Mouse (Mus musculus) T-helper 2 cell (primary cell): ENCODE results near the gene Nipbl.
"Not testable (repeated sequence)": the region's sequence is repeated elsewhere in the genome, so short reads cannot be mapped to it uniquely, and the experiment has no call there.

Experiments used
- in situ Hi-C: fragments of 300-600 bp; cut with MboI, MseI; formaldehyde crosslinking; loops from one replicate; pipeline ENCODE4 v1.15.1; 2025; ENCODE audit warnings: high pct_unique_total_duplicates

Nipbl gene

GRCm38 (mm10) chr15:8302944-8303343 lies 141.3 kb downstream of the Nipbl start:
- in situ Hi-C loops = loop anchor here (10.0 kb wide), 1 partner anchor 178 kb away; no protein-coding TSS in a partner anchor

- in situ Hi-C loops = no loop called here
Measured at GRCm38 (mm10) chr15:8294150-8294549, 150.1 kb downstream of the Nipbl start.

GRCm38 (mm10) chr15:8291251-8291650 lies 153.0 kb downstream of the Nipbl start:
- in situ Hi-C loops = no loop called here

DNA sequence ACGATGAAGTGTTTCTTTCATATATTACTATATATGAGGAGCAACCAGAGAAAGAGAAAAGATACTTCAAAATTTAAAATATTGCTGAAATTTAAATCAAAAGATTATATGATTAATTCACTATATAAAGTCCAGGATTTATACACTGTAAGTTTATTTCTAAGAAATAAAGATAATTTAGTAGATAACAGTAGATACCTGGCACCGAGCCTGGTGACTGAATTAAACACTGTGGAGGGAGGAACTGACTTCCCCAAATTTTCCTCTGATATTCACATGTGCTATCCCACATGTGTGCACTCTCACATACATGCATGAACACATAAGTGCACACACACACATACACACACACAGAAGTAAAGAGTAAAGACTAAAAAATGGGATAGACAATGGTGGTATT lies 162.1 kb downstream of the Nipbl start:
- in situ Hi-C loops = no loop called here

- in situ Hi-C loops = no loop called here
Measured at GRCm38 (mm10) chr15:8281701-8282100, 162.6 kb downstream of the Nipbl start.

DNA sequence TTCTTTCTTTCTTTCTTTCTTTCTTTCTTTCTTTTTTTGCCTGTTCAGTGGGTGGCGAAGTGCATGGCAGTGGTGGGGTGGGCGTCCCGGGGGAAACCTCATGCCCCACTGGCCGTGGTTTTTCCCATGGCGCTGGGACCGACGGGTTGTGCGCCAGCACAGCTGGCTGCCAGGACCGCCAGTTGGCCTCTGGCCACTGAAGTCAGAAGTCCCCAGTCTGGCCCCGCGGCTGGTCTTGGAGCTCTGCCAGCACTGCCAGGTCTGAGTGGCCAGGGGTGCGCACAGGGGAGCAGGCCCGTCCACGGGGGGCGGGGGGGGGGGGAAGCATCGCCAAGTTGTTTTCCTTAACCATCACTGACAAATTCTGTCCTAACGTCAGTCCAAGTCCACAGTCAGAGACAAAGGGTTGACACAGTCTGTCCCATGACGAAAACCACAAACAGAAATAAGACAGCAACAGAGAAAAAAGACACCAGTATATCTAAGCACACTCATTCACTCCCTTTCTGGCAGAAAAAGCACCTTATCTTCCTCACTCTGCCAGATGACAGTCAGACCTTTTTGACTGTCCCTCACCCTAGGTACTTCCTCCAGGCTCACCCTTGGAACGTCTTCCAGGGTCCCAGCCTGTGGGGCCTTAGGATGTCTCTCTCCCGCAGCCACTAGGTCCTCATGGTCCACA lies 164.2 kb downstream of the Nipbl start:
- in situ Hi-C loops = no loop called here

DNA sequence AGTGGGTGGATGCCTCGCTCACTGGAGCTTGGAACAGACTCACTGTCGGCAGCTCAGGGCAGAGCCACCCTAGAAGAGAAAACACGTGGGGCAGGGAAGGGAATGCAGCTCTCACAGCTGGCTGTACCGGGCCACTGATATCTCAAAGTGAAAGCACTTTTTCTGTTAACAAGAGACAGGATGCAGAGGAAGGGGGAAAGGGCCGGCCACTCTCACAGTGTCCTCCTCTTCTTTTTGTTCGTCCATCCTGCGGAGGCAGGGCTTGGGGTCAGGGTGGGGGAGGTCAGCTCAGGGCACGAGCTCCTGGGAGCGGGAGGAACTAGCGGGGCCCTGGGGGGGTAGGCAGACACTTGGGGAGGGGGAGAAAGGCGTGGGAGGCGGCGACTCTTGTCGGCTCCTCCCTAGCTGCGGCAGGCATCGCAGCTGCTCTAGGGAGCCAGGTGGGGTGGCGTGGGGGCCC lies 164.9 kb downstream of the Nipbl start:
- in situ Hi-C loops = no loop called here

GRCm38 (mm10) chr15:8277916-8278315 lies 166.3 kb downstream of the Nipbl start:
- in situ Hi-C loops = not testable (repeated sequence)

GRCm38 (mm10) chr15:8271952-8272351 lies 172.3 kb downstream of the Nipbl start:
- in situ Hi-C loops = no loop called here

DNA sequence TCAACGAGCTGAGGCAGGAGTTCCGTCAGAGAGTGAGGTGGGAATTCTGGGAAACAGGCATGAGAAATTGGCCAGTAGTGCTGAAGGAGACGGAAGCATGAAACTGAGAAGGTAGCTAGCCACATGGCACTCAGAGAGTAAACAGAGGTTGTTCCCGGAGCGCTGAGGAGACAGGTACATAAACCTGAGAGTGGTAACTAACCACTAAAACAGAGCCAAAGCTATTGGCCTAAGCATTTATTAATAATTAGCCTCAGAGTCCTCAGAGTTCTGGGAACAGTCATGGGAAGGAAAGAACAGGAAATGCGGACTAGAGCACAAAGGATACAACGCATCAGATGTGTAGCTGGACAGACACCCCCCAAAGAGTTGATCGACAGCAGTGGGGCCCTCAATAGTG lies 176.0 kb downstream of the Nipbl start:
- in situ Hi-C loops = no loop called here

- in situ Hi-C loops = no loop called here
Measured at GRCm38 (mm10) chr15:8267211-8267610, 177.1 kb downstream of the Nipbl start.

GRCm38 (mm10) chr15:8265946-8266345 lies 178.3 kb downstream of the Nipbl start:
- in situ Hi-C loops = no loop called here
